In the genomic region with DNA sequence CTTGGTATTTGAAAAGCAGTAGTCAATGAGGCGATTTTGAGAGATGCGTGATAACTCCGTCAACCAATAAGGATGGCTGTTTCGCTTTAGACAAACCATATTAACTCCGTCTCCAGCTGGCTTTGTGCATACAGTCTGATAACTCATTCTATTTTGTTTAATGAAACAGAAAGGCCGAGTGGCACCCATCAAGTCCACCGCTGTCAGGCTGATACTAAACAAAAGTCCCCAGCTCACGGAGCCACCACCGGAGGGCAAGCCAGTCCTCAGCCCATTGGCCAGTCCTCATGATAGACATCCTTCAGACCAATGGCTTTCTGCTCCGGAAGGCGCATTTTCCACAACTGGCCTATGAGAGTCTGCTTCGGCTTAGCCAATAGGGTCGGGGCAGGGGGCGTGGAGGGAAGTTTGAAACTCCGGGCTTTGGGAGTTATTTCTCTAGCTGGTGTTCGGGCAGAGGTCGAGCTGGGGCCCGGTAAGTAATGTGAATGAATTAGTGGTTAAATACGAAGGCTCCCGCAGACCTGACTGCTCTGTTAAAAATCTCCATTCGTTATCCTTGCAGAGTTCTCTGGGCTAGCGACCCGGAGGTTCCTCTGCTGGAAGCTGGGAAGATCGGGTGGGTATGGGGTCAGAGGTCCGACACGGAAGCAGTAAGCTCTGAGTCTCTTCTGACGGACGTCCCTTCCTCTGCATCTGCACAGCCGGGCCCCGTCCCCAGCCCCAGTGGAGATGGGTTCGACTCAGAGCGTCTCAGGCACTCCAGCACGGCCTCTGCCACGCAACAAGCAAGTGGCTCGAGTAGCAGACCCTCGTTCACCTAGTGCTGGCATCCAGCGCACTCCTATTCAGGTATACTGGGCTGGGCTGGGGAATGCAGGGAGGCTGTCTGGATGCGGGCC, we compare ENCODE assay signal across 8 mouse cellular contexts. TPM values are rescaled to one million over a fixed set of nuclear protein-coding genes. Genes with fewer than 3 reads are reported as not detected.
DNase-seq lines count a peak whose midpoint lies in the region; ATAC-seq lines count a peak whose summit lies in the region.

No protein-coding gene starts in this region.

- peaks cover 49% of the 10 kb centered on the region for H3K36me3 ChIP-seq in heart, embryonic 14.5 days (ENCODE audit: control insufficient read depth, insufficient read depth, low read length)
- peaks cover 58% of the 10 kb centered on the region for H3K36me3 ChIP-seq in liver, embryonic 13.5 days
- H3K36me3 ChIP-seq in stomach, embryonic 16.5 days (ENCODE audit: control insufficient read depth, insufficient read depth, low read length), result peaks cover 11% of the 10 kb centered on the region; the same call in 1 of the 2 replicates

- peak; percentile 95 for DNase-seq in CD4-positive, CD25-positive, alpha-beta regulatory T cell, adult 2 months (ENCODE audit: low read depth, low spot score)
- peak; percentile 84 for DNase-seq in fat pad, adult 2 months (ENCODE audit: extremely low read depth, low read depth, low spot score)
- DNase-seq in kidney, postnatal 14 days, result peak; percentile 96
- DNase-seq in liver, embryonic 13.5 days, result peak; percentile 92
- peak; percentile 87 for DNase-seq in neural tube, embryonic 10.5 days (ENCODE audit: extremely low spot score, low spot score)

- peak overlapping the region; percentile 64 for H3K4me3 ChIP-seq in brown adipose tissue, adult 24 weeks (ENCODE audit: insufficient read depth, low read depth, low read length)
- peak overlapping the region; percentile 68 to 87 for H3K4me3 ChIP-seq in heart, embryonic 14.5 days (ENCODE audit: control insufficient read depth in 1 of 2, insufficient read depth in 1 of 2, low read depth in 1 of 2, low read length in 2 of 2)
- H3K4me3 ChIP-seq in liver, embryonic 13.5 days (replicated peaks), result peak overlapping the region; percentile 98
- peak overlapping the region; percentile 68 for H3K4me3 ChIP-seq in stomach, embryonic 16.5 days (replicated peaks; ENCODE audit: low read length)

- H3K27me3 ChIP-seq in heart, embryonic 14.5 days (ENCODE audit: control insufficient read depth, insufficient read depth, low read length), result no peaks in the 10 kb centered on the region
- H3K27me3 ChIP-seq in liver, embryonic 13.5 days, result no peaks in the 10 kb centered on the region
- no peaks in the 10 kb centered on the region for H3K27me3 ChIP-seq in stomach, embryonic 16.5 days (ENCODE audit: control insufficient read depth, insufficient read depth, low read length)

- under 1% methylated on average over 38 of the region's 38 CpGs for WGBS in heart, embryonic 14.5 days
- WGBS in liver, embryonic 13.5 days (ENCODE audit: insufficient replicate concordance), result under 1% methylated on average over 38 of the region's 38 CpGs
- under 1% methylated on average over 38 of the region's 38 CpGs for WGBS in stomach, embryonic 16.5 days

- peak overlapping the region; percentile 86 for H3K9ac ChIP-seq in heart, embryonic 14.5 days (ENCODE audit: low read length)
- H3K9ac ChIP-seq in liver, embryonic 13.5 days, result peak overlapping the region; percentile 97
- peak overlapping the region; percentile 82 for H3K9ac ChIP-seq in stomach, embryonic 16.5 days (ENCODE audit: low read length)

- 0 out of 2 replicates have a peak, but pooled peaks cover 6% of the 10 kb centered on the region for H3K4me1 ChIP-seq in brown adipose tissue, adult 24 weeks (ENCODE audit: control insufficient read depth, insufficient read depth, insufficient read length, low read length)
- peaks cover 8 to 17% of the 10 kb centered on the region in 2 experiments for H3K4me1 ChIP-seq in heart, embryonic 14.5 days (ENCODE audit: control insufficient read depth in 2 of 2, insufficient read depth in 2 of 2, low read length in 2 of 2)
- peaks cover 47% of the 10 kb centered on the region for H3K4me1 ChIP-seq in liver, embryonic 13.5 days (replicated peaks)
- H3K4me1 ChIP-seq in stomach, embryonic 16.5 days (ENCODE audit: control insufficient read depth, insufficient read depth, low read length), result peaks cover 16% of the 10 kb centered on the region

- H3K4me2 ChIP-seq in heart, embryonic 14.5 days (ENCODE audit: low read length), result peak overlapping the region; percentile 90
- H3K4me2 ChIP-seq in liver, embryonic 13.5 days, result peak overlapping the region; percentile 79
- H3K4me2 ChIP-seq in stomach, embryonic 16.5 days (ENCODE audit: low read depth, low read length), result peak overlapping the region; percentile 69

- no peaks in the 10 kb centered on the region for H3K9me3 ChIP-seq in heart, embryonic 14.5 days (ENCODE audit: control insufficient read depth, low read length)
- H3K9me3 ChIP-seq in liver, embryonic 13.5 days (replicated peaks), result no peaks in the 10 kb centered on the region
- H3K9me3 ChIP-seq in stomach, embryonic 16.5 days (replicated peaks; ENCODE audit: control insufficient read depth, low read length), result no peaks in the 10 kb centered on the region

- ATAC-seq in heart, embryonic 14.5 days (ENCODE audit: insufficient number of reproducible peaks, insufficient read depth, low FRiP score, low read depth), result peak; percentile 83
- peak; percentile 76 for ATAC-seq in liver, embryonic 13.5 days (ENCODE audit: low read depth)
- ATAC-seq in stomach, embryonic 16.5 days (ENCODE audit: insufficient read depth, low FRiP score), result peak; percentile 85

- H3K27ac ChIP-seq in brown adipose tissue, adult 24 weeks (replicated peaks; ENCODE audit: low read depth, low read length), result peak overlapping the region; percentile 33
- peak overlapping the region; percentile 94 to 99 for H3K27ac ChIP-seq in heart, embryonic 14.5 days (replicated peaks in 1 of 2; ENCODE audit: control insufficient read depth in 1 of 2, insufficient read depth in 1 of 2, low read depth in 2 of 2, low read length in 2 of 2)
- H3K27ac ChIP-seq in liver, embryonic 13.5 days, result peak overlapping the region; percentile 91
- peak overlapping the region; percentile 98 for H3K27ac ChIP-seq in stomach, embryonic 16.5 days (ENCODE audit: low read length)

RNA-seq across cellular contexts. Expression of a gene that starts 0.7 kb away (rescaled TPM):
- polyA plus RNA-seq in brown adipose tissue, adult 24 weeks (2012; ENCODE audit: insufficient read depth, insufficient read length, missing spikeins), result 2.4 TPM in 1 of 2 replicates, not detected in the other
- polyA plus RNA-seq in heart, embryonic 14.5 days (2014; fragmentation: Nextera tagmentation; extraction: Ambion mirVana), result 126 and 139 TPM in 2 replicates
- 202 and 204 TPM in 2 replicates for polyA plus RNA-seq in liver, embryonic 13.5 days (2015; fragmentation: Nextera tagmentation; extraction: Ambion mirVana)
- 129 and 138 TPM in 2 replicates for polyA plus RNA-seq in stomach, embryonic 16.5 days (2015; fragmentation: Nextera tagmentation; extraction: Ambion mirVana)

RNA-seq across cellular contexts. Expression of a gene that starts 0.8 kb away (rescaled TPM):
- polyA plus RNA-seq in brown adipose tissue, adult 24 weeks (2012; ENCODE audit: insufficient read depth, insufficient read length, missing spikeins), result 35.8 and 39.4 TPM in 2 replicates
- polyA plus RNA-seq in heart, embryonic 14.5 days (2014; fragmentation: Nextera tagmentation; extraction: Ambion mirVana), result 78.9 and 85.9 TPM in 2 replicates
- 63.5 and 67.5 TPM in 2 replicates for polyA plus RNA-seq in liver, embryonic 13.5 days (2015; fragmentation: Nextera tagmentation; extraction: Ambion mirVana)
- 128 and 139 TPM in 2 replicates for polyA plus RNA-seq in stomach, embryonic 16.5 days (2015; fragmentation: Nextera tagmentation; extraction: Ambion mirVana)

RNA-seq across cellular contexts. Expression of a gene that starts 10.0 kb away (rescaled TPM):
- not detected in 2 replicates for polyA plus RNA-seq in brown adipose tissue, adult 24 weeks (2012; ENCODE audit: insufficient read depth, insufficient read length, missing spikeins)
- 6.7 and 7.5 TPM in 2 replicates for polyA plus RNA-seq in heart, embryonic 14.5 days (2014; fragmentation: Nextera tagmentation; extraction: Ambion mirVana)
- 0.16 and 0.23 TPM in 2 replicates for polyA plus RNA-seq in liver, embryonic 13.5 days (2015; fragmentation: Nextera tagmentation; extraction: Ambion mirVana)
- polyA plus RNA-seq in stomach, embryonic 16.5 days (2015; fragmentation: Nextera tagmentation; extraction: Ambion mirVana), result 0.66 and 1.5 TPM in 2 replicates

RNA-seq across cellular contexts. Expression of a gene that starts 16.0 kb away (rescaled TPM):
- 519 and 573 TPM in 2 replicates for polyA plus RNA-seq in brown adipose tissue, adult 24 weeks (2012; ENCODE audit: insufficient read depth, insufficient read length, missing spikeins)
- 1,486 and 1,545 TPM in 2 replicates for polyA plus RNA-seq in heart, embryonic 14.5 days (2014; fragmentation: Nextera tagmentation; extraction: Ambion mirVana)
- polyA plus RNA-seq in liver, embryonic 13.5 days (2015; fragmentation: Nextera tagmentation; extraction: Ambion mirVana), result 461 and 495 TPM in 2 replicates
- polyA plus RNA-seq in stomach, embryonic 16.5 days (2015; fragmentation: Nextera tagmentation; extraction: Ambion mirVana), result 938 and 959 TPM in 2 replicates

RNA-seq across cellular contexts. Expression of a gene that starts 21.6 kb away (rescaled TPM):
- polyA plus RNA-seq in brown adipose tissue, adult 24 weeks (2012; ENCODE audit: insufficient read depth, insufficient read length, missing spikeins), result 5.1 and 7.3 TPM in 2 replicates
- polyA plus RNA-seq in heart, embryonic 14.5 days (2014; fragmentation: Nextera tagmentation; extraction: Ambion mirVana), result 4.0 and 5.7 TPM in 2 replicates
- 8.6 and 9.6 TPM in 2 replicates for polyA plus RNA-seq in liver, embryonic 13.5 days (2015; fragmentation: Nextera tagmentation; extraction: Ambion mirVana)
- polyA plus RNA-seq in stomach, embryonic 16.5 days (2015; fragmentation: Nextera tagmentation; extraction: Ambion mirVana), result 14.8 and 15.1 TPM in 2 replicates

Comparison
In these comparisons a context has a peak if more than half of its experiments do, and no peak if none do; other contexts are left out.
1. Peak in every context shown above with its lines: DNase-seq, ATAC-seq, H3K4me3 ChIP-seq and H3K27ac ChIP-seq.
2. H3K27ac ChIP-seq: peak in every context shown above with its lines; median percentile 98 in stomach, embryonic 16.5 days; 96 in heart, embryonic 14.5 days; 91 in liver, embryonic 13.5 days; 33 in brown adipose tissue, adult 24 weeks.
3. RNA of a gene that starts 0.7 kb away (polyA plus RNA-seq): 202 to 204 TPM in liver, embryonic 13.5 days, 126 to 139 TPM in heart, embryonic 14.5 days and 129 to 138 TPM in stomach, embryonic 16.5 days; 2.4 TPM in brown adipose tissue, adult 24 weeks; every median in the first group is over 10 times any median in the second.